Mouse (Mus musculus) gastrocnemius, adult 2 months (tissue): ENCODE data around the gene Idh1. TPM values are rescaled to one million over a fixed set of nuclear protein-coding genes. Genes with fewer than 3 reads are reported as not detected.

Experiments
- DNase-seq: peaks from one replicate; pipeline ENCODE4 v3.0.0; 2022
- H3K27ac ChIP-seq: fragments of 200-600 bp; 2 replicates; pipeline ENCODE4 v1.8.1; 2022; ENCODE audit warnings: mild to moderate bottlenecking
- H3K4me3 ChIP-seq: fragments of 200-600 bp; 2 replicates; pipeline ENCODE4 v1.8.1; 2022; ENCODE audit warnings: mild to moderate bottlenecking, moderate library complexity
- CTCF ChIP-seq: fragments of 200-600 bp; IDR thresholded peaks from 2 replicates; pipeline ENCODE4 v1.8.1; 2022; ENCODE audit warnings: antibody characterized with exemption, mild to moderate bottlenecking, moderate library complexity
- intact Hi-C: fragments of 180-260 bp; cut with DNase I; formaldehyde crosslinking; loops from one replicate; pipeline ENCODE4 v1.15.1; 2025
- total RNA-seq, 2 experiments: library from RNA; stranded (reverse); gene quantifications; 2 replicates each; pipeline ENCODE4 v1.2.3; 2021

Idh1 gene
- total RNA-seq, 2 experiments from 2014 or later = 22.6 to 24.8 TPM

- Histone ChIP-seq H3K4me3 (no peak overlapping the region), H3K27ac (no peak overlapping the region)
- DNase-seq = no peak
- TF ChIP-seq CTCF = no peak
- intact Hi-C loops = no loop called here
Observed at GRCm38 (mm10) chr1:65129634-65130180, 56.6 kb downstream of the Idh1 start.

- H3K27ac ChIP-seq = no peak within 1 kb of the TSS
- peak within 1 kb of the TSS; percentile 42; the same call in 1 of the 2 replicates for H3K4me3 ChIP-seq
- no peak for TF ChIP-seq CTCF
- DNase-seq = no peak
- intact Hi-C loops = no loop called here
Observed at GRCm38 (mm10) chr1:65122574-65123372, 63.5 kb downstream of the Idh1 start, which contains the start of gene D630023F18Rik. Gene D630023F18Rik (minus strand): TSS chr1:65123214.

- DNase-seq = no peak
- no peak within 1 kb of the TSS for H3K27ac ChIP-seq
- H3K4me3 ChIP-seq = no peak within 1 kb of the TSS
- intact Hi-C loops = no loop called here
- TF ChIP-seq CTCF = no peak
Observed at GRCm38 (mm10) chr1:65119438-65119837, 66.9 kb downstream of the Idh1 start, which contains the start of gene Gm28845. Gene Gm28845 (minus strand): TSS chr1:65119558.

- no peak for TF ChIP-seq CTCF
- intact Hi-C loops = no loop called here
- Histone ChIP-seq H3K27ac (no peak overlapping the region), H3K4me3 (no peak overlapping the region)
- no peak for DNase-seq
Observed at GRCm38 (mm10) chr1:65118150-65118913, 68.0 kb downstream of the Idh1 start.

GRCm38 (mm10) chr1:65113536-65114172 is 72.6 kb downstream of the Idh1 start:
- Histone ChIP-seq H3K27ac (no peak overlapping the region), H3K4me3 (no peak overlapping the region)
- no peak for DNase-seq
- no peak for TF ChIP-seq CTCF
- intact Hi-C loops = no loop called here

- intact Hi-C loops = loop anchor here (1.0 kb wide), 1 partner anchor 66 kb away; no protein-coding TSS in a partner anchor
- peak; percentile 25 for DNase-seq
- no peak for TF ChIP-seq CTCF
- H3K27ac ChIP-seq = peak overlapping the region; percentile 78
- H3K4me3 ChIP-seq = peak overlapping the region; percentile 59
Observed at GRCm38 (mm10) chr1:65112807-65113196, 73.5 kb downstream of the Idh1 start.

GRCm38 (mm10) chr1:65112031-65112806 is 74.1 kb downstream of the Idh1 start:
- intact Hi-C loops = loop anchor here (1.0 kb wide), 1 partner anchor 67 kb away; no protein-coding TSS in a partner anchor
- peak overlapping the region; percentile 78 for H3K27ac ChIP-seq
- peak; percentile 75 for DNase-seq
- peak overlapping the region; percentile 59 for H3K4me3 ChIP-seq
- TF ChIP-seq CTCF = no peak; the same call in 1 of the 2 replicates

- H3K27ac ChIP-seq = no peak overlapping the region
- no peak for TF ChIP-seq CTCF
- intact Hi-C loops = no loop called here
- H3K4me3 ChIP-seq = no peak overlapping the region
- DNase-seq = no peak
Observed at GRCm38 (mm10) chr1:65109756-65110435, 76.4 kb downstream of the Idh1 start.

GRCm38 (mm10) chr1:65109196-65109595 is 77.1 kb downstream of the Idh1 start:
- no peak for DNase-seq
- Histone ChIP-seq H3K4me3 (no peak overlapping the region), H3K27ac (no peak overlapping the region)
- TF ChIP-seq CTCF = no peak
- intact Hi-C loops = no loop called here

Other genes with a start within 250 kb of the Idh1 start
- gene Plekhm3, start 229.7 kb downstream of the Idh1 start, total RNA-seq = 1 to 10 TPM; 6.6 to 7.9 TPM
- not detected for gene Akr1cl, start 153.7 kb downstream of the Idh1 start, total RNA-seq
- gene Cryge, start 135.4 kb downstream of the Idh1 start, total RNA-seq = not detected
- not detected for gene Crygd, start 123.0 kb downstream of the Idh1 start, total RNA-seq
- not detected for gene Crygc, start 112.8 kb downstream of the Idh1 start, total RNA-seq
- gene Crygb, start 104.2 kb downstream of the Idh1 start, total RNA-seq = not detected
- gene Cryga, start 83.1 kb downstream of the Idh1 start, total RNA-seq = not detected
- gene Gm28845, start 66.9 kb downstream of the Idh1 start, total RNA-seq = not detected
- not detected for gene D630023F18Rik, start 63.3 kb downstream of the Idh1 start, total RNA-seq
- gene Pikfyve, start 183 bp upstream of the Idh1 start, total RNA-seq = 1 to 10 TPM; 7.8 to 8.6 TPM
- not detected for gene Pth2r, start 95.6 kb upstream of the Idh1 start, total RNA-seq